Mouse (Mus musculus): ENCODE measurements at regions not wholly inside any gene's neighbourhood (a gene's known extent, or its start where the extent isn't known, plus 50 kb on each side); places are given as distances from the start of the nearest gene placed in this dataset.

DNA sequence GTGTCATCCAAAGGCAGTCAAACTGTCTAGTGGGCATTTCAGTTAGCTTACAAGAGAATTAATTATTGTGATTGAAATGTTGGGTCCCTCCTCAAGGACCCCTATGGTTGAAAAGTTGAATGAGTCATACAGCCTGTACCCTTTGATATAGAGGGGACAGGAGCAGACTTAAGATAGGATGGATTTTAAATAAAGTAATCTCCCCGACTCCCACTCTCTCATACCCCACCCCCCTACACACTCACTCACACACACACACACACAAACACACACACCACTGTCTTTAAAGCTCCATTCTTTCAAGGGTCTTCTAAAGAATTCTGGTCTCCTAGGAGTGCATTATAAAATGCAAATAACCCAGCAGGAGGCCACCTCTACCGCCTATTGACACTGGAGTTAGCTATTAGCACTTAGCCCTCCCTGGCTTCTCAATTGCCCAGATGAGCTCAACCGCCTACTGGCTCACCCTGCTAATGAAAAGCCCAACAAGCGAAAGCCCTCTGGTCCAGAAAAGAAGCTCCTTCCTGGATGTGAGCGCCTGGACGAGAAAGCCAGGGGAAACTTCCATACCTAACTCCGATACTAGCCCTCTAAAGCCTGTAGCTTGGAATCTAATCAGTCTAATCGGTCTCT, 236.3 kb upstream of the Rgma start:
- no peak for DNase-seq (ENCODE audit: low read depth, low spot score)

DNA sequence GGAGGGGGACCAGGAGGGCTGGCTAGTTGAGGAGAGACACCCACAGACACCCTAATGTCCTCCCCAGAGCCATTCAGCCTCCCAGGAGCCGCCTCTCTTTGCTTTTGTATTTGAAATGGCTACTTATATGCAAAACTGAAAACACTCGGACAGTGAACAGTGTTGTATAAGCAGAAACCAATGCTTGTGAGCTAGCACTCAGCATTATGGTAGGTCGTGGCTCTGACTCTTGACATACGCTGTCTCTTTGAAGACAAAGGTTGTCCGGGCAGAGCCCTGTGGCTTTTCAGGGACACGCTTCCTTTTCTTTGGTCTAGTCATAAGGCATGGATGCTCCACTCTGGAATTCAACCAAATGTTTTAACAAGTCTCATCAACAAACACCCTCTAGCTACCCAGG, 235.4 kb upstream of the Rgma start:
- DNase-seq (ENCODE audit: low read depth, low spot score): no peak

DNA sequence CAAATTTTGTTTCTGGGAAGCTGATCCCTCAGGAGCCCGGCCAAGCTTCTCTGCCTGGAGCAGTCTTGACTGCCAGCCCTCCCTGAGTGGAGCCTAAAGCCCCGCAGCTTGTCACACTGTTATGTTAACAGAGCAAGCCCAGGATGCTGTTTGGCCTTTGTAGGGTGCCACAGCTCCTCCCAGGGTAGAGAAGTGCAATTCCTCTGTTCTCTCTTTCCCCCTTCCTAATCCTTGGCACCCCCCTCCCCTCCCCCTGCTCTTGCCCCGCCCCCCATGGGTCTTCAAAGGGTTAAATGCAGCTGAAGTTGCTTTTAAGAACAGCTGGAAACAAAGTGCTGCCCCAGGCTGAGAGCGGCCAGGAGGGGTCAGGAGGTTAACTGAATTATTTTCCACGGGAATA, 234.1 kb upstream of the Rgma start:
- no peak for DNase-seq (ENCODE audit: low read depth, low spot score)

DNA sequence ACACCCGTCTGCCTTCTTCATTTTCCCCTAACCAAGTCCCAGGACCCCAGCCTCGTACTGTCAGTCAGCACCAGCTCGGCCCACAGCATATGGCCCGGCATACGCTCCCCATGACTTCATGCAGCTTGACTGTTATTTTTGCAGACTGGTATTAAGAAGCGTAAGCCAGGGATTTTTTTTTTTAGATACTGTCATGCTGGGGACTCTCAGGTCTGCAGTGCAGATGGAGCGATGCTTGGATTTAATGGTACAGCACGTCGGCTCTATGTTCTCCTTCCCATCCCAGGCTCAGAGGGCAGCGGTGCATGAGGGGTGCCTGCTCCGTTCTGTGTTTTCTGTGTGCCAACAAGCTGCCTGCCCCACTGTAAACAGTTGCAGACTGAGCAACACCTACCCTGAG, 231.4 kb upstream of the Rgma start:
- no peak for DNase-seq (ENCODE audit: low read depth, low spot score)

DNA sequence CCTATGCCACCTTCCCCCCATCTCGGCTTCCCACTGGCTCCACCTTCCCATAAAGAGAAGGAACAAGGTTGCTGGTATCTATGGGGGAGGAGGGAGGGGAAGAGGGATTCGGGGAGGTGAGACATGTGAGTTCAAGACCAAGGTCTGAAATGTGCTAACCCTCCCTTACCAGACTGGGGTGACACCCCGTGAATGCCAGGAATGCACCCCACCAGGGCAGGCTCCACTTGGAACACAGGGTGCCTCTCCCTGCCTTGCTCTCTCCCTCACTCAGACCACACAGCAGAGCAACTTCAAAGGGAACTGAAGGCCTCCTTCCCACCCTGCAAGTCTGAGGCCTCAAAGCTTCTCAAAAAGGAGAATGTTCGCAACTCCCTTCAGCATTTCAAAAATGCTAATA, 230.5 kb upstream of the Rgma start:
- no peak for DNase-seq (ENCODE audit: low read depth, low spot score)

DNA sequence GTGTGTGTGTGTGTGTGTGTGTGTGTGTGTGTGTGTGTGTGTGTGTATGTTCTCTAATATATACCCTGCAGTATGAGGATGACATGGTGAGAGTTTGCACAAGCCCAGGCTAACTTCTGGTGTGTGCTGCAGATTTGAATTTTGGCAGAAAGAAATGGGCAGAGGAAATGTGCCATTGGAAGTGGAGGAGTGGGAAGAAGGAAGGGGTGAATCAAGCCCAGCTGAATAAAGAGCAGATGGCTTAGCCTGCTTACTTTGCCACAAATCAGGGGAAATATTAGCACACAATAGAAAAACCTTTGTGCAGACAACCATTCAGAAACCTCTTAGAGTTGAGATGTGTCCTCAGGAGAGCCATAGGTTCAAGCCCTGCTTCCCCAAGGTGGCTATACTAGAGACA, 228.1 kb upstream of the Rgma start:
- no peak for DNase-seq (ENCODE audit: low read depth, low spot score)

DNA sequence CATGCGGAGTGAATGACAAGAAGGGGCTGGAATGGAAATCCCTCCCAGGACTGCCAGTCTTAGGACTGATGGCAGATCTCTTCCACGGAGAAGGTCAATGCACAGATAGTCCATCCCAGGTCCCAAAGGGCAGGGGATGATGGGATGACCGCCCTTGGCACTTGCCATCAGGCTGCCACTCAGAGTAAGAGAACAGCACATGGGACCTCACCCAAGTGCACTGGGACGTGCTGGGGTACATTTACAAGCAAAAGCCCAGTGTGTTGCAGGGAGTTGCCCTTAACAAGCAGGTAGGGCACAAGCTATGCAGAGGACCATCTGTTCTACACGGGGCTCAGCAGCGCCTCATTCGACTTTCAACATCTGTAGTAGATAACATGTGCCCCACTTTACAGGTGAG, 224.9 kb upstream of the Rgma start:
- no peak for DNase-seq (ENCODE audit: low read depth, low spot score)

DNA sequence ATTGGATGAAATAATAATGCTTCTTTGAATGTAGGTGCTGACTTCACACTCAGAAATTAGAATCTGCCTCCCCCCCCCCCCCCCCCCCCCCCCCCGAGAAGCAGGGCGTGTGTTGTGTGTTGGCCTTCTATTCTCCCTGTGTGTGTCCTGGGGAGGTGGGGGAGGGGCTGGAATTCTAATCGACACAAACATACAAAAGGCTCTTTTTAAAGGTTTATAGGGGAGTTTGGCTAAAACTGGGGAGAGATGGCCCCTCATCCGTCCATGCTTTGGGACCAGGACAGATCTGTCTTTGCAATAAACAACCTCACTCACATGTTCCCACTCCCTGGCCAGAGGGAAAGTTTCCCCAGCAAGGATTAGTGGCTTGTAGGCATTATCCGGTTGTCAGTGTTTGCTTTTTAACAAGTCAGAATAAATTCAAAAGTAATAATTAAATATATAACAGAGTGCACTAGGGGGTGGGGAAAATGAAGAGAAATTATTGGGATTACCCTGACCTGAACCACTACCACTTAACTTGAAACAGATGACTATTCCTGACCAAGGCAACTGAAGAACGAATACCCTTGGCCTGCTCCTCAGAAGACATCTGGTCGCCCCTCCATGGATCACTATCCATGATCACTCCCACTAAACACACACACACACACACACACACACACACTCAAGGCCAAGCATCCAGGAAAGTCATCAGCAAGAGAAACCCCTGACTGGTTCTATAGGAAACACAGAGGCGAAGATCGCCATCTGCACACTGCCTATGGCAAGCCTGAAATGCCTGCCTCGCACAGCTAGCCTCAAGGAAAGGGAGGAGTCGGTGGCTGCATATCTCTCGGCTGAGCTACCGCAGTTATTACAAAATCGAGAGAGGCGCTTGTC, 223.5 kb upstream of the Rgma start:
- DNase-seq (ENCODE audit: low read depth, low spot score): no peak

DNA sequence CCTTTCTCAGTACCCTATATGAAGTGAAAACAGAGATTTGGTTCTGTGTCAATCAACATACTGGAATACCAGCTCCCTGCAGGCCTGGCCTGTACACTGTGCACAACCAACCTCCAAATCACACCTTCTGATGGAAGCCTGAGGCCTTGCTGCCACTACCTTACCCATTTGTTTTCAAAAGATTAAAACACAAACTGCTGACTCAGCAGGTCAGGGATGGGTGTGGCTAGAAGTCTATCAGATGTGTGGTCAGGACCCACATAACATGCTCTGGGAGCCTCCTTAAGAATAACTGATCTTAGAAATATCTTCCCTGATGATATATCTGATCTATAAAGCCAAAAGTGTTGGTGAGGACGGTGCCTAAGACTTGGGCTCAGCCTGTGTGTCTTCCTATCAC, 221.6 kb upstream of the Rgma start:
- no peak for DNase-seq (ENCODE audit: low read depth, low spot score)

DNA sequence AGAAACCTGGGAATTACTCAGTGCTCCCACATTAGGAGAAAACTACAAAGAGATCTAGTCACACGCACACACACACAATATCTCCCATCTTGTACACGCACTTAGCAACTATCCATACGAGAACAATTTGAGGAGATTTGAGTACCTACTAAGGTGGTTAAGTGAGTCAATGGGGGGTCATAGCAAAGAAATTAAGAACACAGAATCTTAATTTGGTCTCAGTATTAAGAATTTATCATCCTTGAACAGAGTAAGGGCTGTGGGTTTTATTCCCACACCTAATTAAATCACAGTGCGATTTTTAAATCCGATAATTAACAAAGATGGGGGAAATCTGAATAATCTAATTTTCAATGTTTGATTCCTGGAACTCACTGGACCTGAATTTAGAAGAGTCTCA, 216.5 kb upstream of the Rgma start:
- DNase-seq (ENCODE audit: low read depth, low spot score): no peak

DNA sequence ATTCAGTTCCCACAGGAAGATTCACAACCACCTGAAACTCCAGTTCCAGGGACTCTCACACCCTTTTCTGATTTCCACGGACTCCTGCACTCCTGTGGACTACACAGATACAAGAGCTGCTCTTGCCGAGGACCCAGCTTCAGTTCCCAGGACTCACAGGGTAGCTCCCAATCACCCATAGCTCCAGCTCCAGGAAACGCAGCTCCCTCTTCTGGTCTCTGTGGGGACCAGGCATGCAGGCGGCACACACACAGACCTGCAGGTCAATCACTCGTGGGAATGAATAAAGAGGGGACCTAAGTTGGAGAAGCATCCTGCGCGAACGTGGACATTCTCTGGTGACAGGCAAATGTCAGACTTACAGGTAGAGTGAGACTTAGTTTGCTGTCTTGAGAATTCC, 214.3 kb upstream of the Rgma start:
- DNase-seq (ENCODE audit: low read depth, low spot score): no peak

DNA sequence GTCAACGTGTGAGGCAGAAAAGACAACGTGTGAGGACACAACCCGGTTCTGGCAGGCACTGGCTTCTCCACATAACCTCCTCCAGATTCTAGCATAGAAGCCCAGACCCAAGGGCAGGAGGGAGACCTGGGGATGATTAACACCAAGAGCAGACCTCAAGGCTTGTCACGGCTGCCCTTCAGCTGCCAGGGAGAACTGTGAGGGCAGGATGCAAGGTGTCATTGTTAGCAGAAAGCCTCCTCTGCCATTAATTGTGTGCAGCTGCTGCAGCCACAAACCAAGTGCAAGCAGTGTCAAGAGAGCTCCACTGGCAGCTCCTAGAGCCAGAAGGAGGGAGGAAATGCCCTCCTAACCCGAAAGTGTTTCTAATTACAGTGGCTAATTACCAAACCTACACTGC, 211.6 kb upstream of the Rgma start:
- DNase-seq (ENCODE audit: low read depth, low spot score): no peak

DNA sequence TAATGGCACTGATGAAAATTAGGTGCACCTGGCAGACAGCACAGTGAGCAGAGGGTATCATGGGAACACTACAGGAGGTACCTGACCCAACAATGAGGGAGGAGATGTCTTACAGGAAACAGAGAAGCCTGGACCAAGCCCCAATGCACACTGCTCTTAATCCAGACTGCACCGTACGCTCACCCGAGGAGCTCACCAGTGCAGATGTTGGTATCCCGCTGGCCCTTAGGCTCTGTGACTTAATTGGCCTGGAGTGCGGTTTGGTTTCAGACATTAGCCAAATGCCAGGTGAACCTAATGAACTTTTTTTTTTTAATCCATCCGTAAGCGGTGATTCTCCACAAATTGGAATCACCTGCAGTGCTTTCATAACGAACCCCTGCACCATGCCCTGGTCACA, 209.8 kb upstream of the Rgma start:
- DNase-seq (ENCODE audit: low read depth, low spot score): no peak

DNA sequence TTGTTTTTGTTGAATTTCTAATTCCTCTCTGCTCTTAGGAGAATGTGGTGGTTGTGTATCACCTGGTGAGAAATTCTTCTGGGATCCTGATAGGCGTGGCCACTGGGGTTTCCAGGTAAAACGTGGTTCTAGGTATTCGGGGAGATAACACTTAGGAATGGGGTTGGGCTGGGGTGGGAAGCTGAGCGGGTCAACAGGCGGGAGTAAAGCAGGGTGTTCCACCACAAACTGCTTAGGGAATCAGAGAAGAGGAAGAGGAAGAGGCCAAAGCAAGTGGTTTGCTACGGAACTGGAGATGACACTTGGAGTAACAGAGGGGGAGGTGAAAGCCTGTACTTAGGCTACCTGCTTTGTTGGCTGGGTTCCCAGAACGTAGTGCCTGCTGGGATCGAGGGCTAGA, 205.9 kb upstream of the Rgma start:
- DNase-seq (ENCODE audit: low read depth, low spot score): no peak

DNA sequence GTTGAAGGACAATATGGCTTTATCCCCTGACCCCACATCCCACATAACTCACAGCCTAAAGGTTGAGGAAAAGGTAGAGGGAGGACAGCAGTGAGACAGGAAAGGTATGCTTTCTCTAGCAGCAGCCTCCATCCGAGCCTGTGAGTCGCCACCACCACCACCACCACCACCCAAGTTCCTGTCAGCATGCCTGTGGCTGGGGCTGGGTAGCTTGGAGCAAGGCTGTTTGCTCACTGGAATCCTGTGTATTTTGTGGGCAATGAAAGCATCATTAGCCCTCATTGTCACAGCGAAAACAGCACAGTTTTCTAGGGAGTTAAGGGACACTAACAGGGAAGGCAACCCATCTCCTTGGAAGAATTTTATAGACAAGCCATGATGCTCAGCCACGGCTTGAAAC, 202.7 kb upstream of the Rgma start:
- no peak for DNase-seq (ENCODE audit: low read depth, low spot score)

DNA sequence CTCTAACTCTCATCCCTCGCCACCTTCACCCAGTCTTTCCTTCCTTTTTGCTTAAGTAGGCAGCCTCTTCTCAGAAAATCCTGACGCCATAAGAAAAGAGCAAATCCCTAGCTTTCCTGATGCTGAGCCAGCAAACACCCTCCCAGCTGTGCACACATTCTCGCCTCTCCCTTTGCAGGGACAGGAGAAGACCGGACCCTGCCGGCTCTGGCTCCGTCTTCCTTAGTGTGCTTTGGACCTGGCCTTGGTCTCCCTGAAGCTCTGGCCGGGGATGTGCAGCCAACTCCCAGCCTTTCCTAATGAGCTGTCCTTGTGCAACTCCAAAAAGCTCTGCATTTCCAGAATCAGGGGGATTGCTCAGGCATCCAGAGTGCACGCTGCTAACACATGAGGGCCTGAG, 191.5 kb upstream of the Rgma start:
- no peak for DNase-seq (ENCODE audit: low read depth, low spot score)

DNA sequence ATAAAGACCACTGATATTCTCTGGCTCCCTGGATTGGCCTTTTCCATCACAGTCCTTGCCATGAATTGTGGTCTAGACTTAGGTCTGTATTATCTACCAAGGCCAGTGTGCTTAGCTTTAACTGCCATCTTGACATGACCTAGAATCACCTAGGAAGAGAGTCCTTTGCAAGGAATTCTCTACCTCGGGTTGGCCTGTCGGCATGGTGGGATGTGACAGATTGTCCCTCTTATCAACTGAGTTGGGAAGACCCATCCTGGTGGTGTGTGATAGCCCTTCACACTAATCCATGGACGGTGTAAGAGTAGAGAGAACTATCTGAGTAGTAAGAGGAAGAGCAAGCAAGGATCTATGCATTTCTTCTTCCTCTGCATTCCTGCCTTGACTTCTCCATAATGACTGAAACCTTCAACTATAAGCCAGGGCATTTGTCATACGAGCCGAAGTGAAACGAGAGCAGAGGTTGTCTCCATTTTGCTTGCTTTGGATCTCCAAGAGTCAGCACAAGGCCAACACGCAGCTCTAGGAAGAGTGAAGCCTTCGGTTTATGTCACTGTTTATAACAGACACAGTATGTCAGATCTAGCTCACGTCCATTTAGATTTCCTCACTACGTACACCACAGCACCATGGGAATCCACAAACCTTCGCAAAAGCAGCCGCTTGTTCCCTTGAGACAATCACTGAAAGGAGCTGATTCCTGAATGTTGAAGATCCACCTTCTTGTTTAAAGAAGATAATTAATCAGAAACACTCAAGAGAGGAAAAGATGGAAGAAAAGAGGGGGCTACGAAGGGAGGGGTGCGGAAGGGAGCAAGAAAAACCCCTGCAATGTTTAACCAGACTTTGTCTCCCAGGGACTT, 190.9 kb upstream of the Rgma start:
- no peak for DNase-seq (ENCODE audit: low read depth, low spot score)

DNA sequence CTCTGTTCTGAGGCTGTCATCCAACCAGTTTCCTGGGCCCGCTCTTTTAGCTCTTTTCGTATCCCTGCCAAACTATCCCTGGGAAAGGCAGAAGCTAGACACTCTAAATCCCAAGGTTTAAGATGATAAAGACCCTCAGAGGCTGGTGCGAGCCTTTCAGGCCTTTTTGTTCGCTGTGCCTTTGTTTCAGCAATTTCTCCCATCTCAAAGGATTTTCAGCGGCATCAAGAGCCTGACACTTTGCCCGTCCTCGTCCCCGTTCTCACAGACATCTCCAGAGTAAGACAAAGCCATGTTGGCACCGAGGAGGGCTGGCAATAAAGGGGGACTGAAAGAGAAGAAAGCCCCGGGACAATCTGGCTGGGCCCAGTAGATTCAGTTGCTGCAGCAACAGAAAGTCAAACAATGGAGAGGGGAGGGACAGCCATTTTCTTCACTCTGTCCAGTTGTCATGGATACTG, 190.2 kb upstream of the Rgma start:
- no peak for DNase-seq (ENCODE audit: low read depth, low spot score)

DNA sequence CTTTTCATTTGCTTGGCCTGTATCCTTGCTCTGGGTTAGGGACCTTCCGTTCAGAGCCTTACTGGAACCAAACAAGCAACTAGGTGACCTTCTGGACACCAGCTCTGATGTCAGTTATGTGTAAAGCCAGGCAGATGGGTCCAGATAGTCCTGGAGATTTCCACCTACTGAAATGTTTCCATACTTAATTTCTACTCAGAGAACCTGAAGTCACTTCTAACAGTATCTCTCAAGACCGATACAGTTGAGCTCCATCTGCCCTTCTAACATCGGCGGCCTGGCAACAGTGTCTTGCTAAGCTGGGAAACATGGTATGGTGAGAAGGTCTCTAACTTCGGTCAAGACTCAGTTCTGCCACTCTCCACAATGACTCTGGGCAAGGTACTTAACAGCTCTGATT, 189.7 kb upstream of the Rgma start:
- DNase-seq (ENCODE audit: low read depth, low spot score): no peak

DNA sequence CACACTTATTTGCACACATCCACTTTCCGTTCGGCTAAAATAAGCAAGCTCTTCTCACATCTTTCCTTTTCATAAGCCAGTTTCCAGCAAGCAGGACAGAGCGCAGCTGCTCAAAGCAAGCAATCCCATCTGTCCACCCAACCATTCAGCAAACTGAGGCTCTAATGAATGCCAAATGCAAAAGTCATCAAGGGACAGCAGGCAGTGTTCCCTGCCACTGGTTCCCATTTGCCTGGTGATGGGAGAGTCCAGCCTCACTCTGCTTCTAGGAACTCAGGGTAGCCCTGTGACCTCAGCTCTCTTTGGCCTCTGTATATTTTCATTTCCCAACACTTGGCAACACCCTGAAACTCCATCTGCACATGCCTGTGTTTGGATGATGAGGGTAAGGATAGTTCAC, 188.8 kb upstream of the Rgma start:
- no peak for DNase-seq (ENCODE audit: low read depth, low spot score)

DNA sequence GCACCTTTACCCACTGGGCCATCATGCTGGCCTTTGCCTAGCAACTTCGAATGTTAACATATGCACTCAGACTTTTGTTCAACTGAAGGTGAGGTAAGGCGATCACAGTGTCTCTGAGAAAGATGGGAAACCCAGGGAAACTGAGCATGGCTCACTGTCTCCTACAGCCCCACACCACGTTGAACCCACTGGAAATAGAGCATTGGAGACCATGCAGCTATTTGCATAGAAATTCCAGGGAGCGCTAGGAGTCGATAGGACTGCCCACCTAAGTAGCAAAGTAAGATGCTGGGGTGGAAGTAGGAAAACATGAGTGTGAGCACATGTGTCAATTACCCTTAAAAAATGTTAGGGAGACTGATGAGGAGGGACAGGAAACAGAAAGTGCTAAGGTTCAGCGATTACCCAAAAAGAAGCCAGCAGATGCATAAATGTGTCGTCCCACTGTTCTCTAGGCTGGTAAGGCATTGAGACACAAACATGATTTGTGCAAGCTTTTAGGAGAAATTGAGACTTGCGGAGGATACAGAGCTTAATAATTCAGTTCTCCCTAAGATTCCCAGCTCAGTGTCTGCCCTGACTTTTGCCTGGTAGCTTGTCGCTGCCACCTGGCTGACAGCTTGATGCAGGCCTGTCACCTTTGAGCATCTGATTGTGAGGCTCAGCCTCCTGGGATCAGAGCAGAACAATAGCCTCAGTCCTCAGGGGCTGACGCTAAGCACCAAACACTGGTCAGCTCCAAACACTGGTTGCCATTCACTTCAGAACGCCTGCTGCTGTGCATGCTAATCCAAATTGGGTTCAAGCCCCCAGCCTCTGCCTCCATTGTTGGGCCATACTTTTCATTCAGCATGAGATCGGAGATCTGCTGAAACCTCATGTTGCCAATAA, 183.7 kb upstream of the Rgma start:
- no peak for DNase-seq (ENCODE audit: low read depth, low spot score)
